Comparison of ENCODE assay signal across 8 mouse cellular contexts in genomic region chr5:115614948-115615347, GRCm38 (mm10). TPM values are rescaled to one million over a fixed set of nuclear protein-coding genes. Genes with fewer than 3 reads are reported as not detected.
A peak's percentile ranks its signal among the peaks of the same experiment; 100 is the strongest.
DNase-seq lines count a peak whose midpoint lies in the region; ATAC-seq and TF ChIP-seq lines count a peak whose summit lies in the region.

No protein-coding gene starts in this region.

- in situ Hi-C loops in ES-E14 (cut with MboI; ENCODE audit: low sequenced_read_pairs in 2 of 2, unreplicated experiment in 2 of 2): no loop called here

- no peak overlapping the region for H3K4me3 ChIP-seq in kidney, postnatal 0 days (replicated peaks; ENCODE audit: low read depth, low read length)
- H3K4me3 ChIP-seq in ES-E14 (ENCODE audit: insufficient read depth in 1 of 2, low read depth in 1 of 2, low read length in 2 of 2, poor library complexity in 1 of 2, severe bottlenecking in 1 of 2): no peak overlapping the region
- no peak overlapping the region for H3K4me3 ChIP-seq in heart, postnatal 0 days (ENCODE audit: low read depth, low read length)

- TF ChIP-seq CTCF in kidney, postnatal 0 days (IDR thresholded peaks at IDR 0.05; ENCODE audit: low read depth): peak; percentile 69
- TF ChIP-seq CTCF in brain, embryonic 14.5 days (IDR thresholded peaks at IDR 0.05; ENCODE audit: borderline replicate concordance, extremely low read depth, insufficient read depth, insufficient read length): peak; percentile 55
- TF ChIP-seq CTCF in heart, postnatal 0 days (IDR thresholded peaks at IDR 0.05; ENCODE audit: low read depth): peak; percentile 57

- TF ChIP-seq POLR2A in brain, embryonic 14.5 days (IDR thresholded peaks at IDR 0.05; ENCODE audit: borderline replicate concordance, extremely low read depth, insufficient read depth, insufficient read length, poor library complexity, severe bottlenecking): no peak

- TF ChIP-seq EP300 in heart, postnatal 0 days (IDR thresholded peaks at IDR 0.05; ENCODE audit: low read depth): no peak

- no peak overlapping the region for H3K4me2 ChIP-seq in kidney, postnatal 0 days (ENCODE audit: low read length)
- no peak overlapping the region for H3K4me2 ChIP-seq in heart, postnatal 0 days (ENCODE audit: low read depth, low read length)

- no peak overlapping the region for H3K27ac ChIP-seq in kidney, postnatal 0 days
- no peak overlapping the region for H3K27ac ChIP-seq in ES-E14 (ENCODE audit: insufficient read depth, low read depth, low read length, poor library complexity, severe bottlenecking)
- H3K27ac ChIP-seq in heart, postnatal 0 days (ENCODE audit: low read depth): no peak overlapping the region

- peak; percentile 25 for DNase-seq in kidney, postnatal 0 days (ENCODE audit: low spot score)
- DNase-seq in kidney, adult 11 months: no peak
- DNase-seq in ES-E14 (ENCODE audit: low read depth, low spot score): peak; percentile 54
- DNase-seq in brain, embryonic 14.5 days (ENCODE audit: low read depth): no peak
- peak; percentile 59 for DNase-seq in heart, postnatal 0 days (ENCODE audit: low spot score)
- DNase-seq in right cerebral cortex, adult 2 months (ENCODE audit: low spot score in 2 of 2): no peak

- H3K9me3 ChIP-seq in kidney, postnatal 0 days (replicated peaks; ENCODE audit: low read length): no peaks in the 10 kb centered on the region
- H3K9me3 ChIP-seq in ES-E14 (ENCODE audit: control insufficient read depth, insufficient read depth, low read depth, low read length): no peaks in the 10 kb centered on the region
- no peaks in the 10 kb centered on the region for H3K9me3 ChIP-seq in heart, postnatal 0 days (replicated peaks; ENCODE audit: control insufficient read depth, low read length)

- 79% methylated on average over 7 of the region's 7 CpGs for WGBS in kidney, postnatal 0 days
- 56% methylated on average over 7 of the region's 7 CpGs for WGBS in heart, postnatal 0 days

- no peak overlapping the region for H3K9ac ChIP-seq in kidney, postnatal 0 days (ENCODE audit: low read depth, low read length)
- H3K9ac ChIP-seq in ES-E14 (ENCODE audit: insufficient read depth, low read depth, low read length, poor library complexity, severe bottlenecking): no peak overlapping the region
- no peak overlapping the region for H3K9ac ChIP-seq in heart, postnatal 0 days (replicated peaks; ENCODE audit: low read depth, low read length)

- no peaks in the 10 kb centered on the region for H3K27me3 ChIP-seq in kidney, postnatal 0 days (ENCODE audit: insufficient read depth, low read length)
- no peaks in the 10 kb centered on the region for H3K27me3 ChIP-seq in heart, postnatal 0 days (ENCODE audit: control insufficient read depth, insufficient read depth, low read length)

- H3K4me1 ChIP-seq in kidney, postnatal 0 days (replicated peaks; ENCODE audit: insufficient read depth, low read length): no peaks in the 10 kb centered on the region
- peaks cover 0 to 11% of the 10 kb centered on the region in 2 experiments; a peak in 1 of 4 replicates for H3K4me1 ChIP-seq in ES-E14 (ENCODE audit: control insufficient read depth in 2 of 2, insufficient read depth in 2 of 2, low read length in 2 of 2, poor library complexity in 1 of 2)
- no peaks in the 10 kb centered on the region for H3K4me1 ChIP-seq in heart, postnatal 0 days (ENCODE audit: control insufficient read depth, insufficient read depth)

- peaks cover 90% of the 10 kb centered on the region for H3K36me3 ChIP-seq in kidney, postnatal 0 days (ENCODE audit: insufficient read depth, low read length)
- peaks cover 85% of the 10 kb centered on the region for H3K36me3 ChIP-seq in ES-E14 (ENCODE audit: control insufficient read depth, insufficient read depth, low read length, poor library complexity, severe bottlenecking)
- H3K36me3 ChIP-seq in heart, postnatal 0 days (replicated peaks; ENCODE audit: control insufficient read depth, insufficient read depth, low read length): peaks cover 99% of the 10 kb centered on the region

- no peak for ATAC-seq in kidney, postnatal 0 days (replicated peaks; ENCODE audit: low FRiP score, low read depth)
- ATAC-seq in heart, postnatal 0 days (ENCODE audit: insufficient read depth, low read depth): peak; percentile 90
- peak; percentile 78 for ATAC-seq in megakaryocyte, adult 5-6 weeks (ENCODE audit: poor library complexity, severe bottlenecking)
- ATAC-seq in inflammation-experienced regulatory T-cells, adult 6 months: no peak

TF ChIP-seq in ES-E14, 5 proteins besides CTCF, POLR2A, EP300 and RAD21:
- no peak for TF ChIP-seq CHD2 (IDR thresholded peaks at IDR 0.05; ENCODE audit: low read depth, low read length)
- no peak for TF ChIP-seq HCFC1 (IDR thresholded peaks at IDR 0.05; ENCODE audit: borderline replicate concordance, insufficient read depth, low read length)
- no peak for TF ChIP-seq ZC3H11A (IDR thresholded peaks at IDR 0.05; ENCODE audit: borderline replicate concordance, low read depth, low read length)
- no peak for TF ChIP-seq MAFK (IDR thresholded peaks at IDR 0.05; ENCODE audit: insufficient read depth, low read depth, low read length)
- TF ChIP-seq ZNF384 (IDR thresholded peaks at IDR 0.05; ENCODE audit: low read depth, low read length): no peak

RNA-seq across cellular contexts. Expression of gene Rab35, which starts 16.8 kb away (rescaled TPM):
- 17.2 and 18.5 TPM in 2 replicates for polyA plus RNA-seq in kidney, postnatal 0 days (2015; fragmentation: Nextera tagmentation; extraction: Ambion mirVana)
- total RNA-seq in ES-E14 (2012; rRNA removed): 44.7 and 58.7 TPM in 2 replicates
- 96.7 and 102 TPM in 2 replicates for polyA plus RNA-seq in brain, embryonic 14.5 days (2012; rRNA removed)
- 37.4 and 43.6 TPM in 2 replicates for total RNA-seq in heart, postnatal 0 days (2014; rRNA removed; ENCODE audit: low replicate concordance)
- polyA plus RNA-seq in heart, postnatal 0 days (2015; fragmentation: Nextera tagmentation; extraction: Ambion mirVana): 13.4 and 14.1 TPM in 2 replicates
- total RNA-seq in megakaryocyte, adult 5-6 weeks (2015): 36.4 and 44.0 TPM in 2 replicates
- 39.9 and 43.8 TPM in 2 replicates for total RNA-seq in megakaryocyte, adult 5-6 weeks (2017)
- polyA plus RNA-seq in inflammation-experienced regulatory T-cells, adult 6 months (2017; shearing (Covaris generic)): 10 to 100 TPM in 1 of 3 experiments, 1 to 10 TPM in 2; 7.3 to 10.6 (median 9.7) TPM

RNA-seq across cellular contexts. Expression of gene Gcn1l1, which starts 49.9 kb away (rescaled TPM):
- 20.7 and 24.5 TPM in 2 replicates for polyA plus RNA-seq in kidney, postnatal 0 days (2015; fragmentation: Nextera tagmentation; extraction: Ambion mirVana)
- 112 and 163 TPM in 2 replicates for total RNA-seq in ES-E14 (2012; rRNA removed)
- 43.0 and 68.7 TPM in 2 replicates for polyA plus RNA-seq in brain, embryonic 14.5 days (2012; rRNA removed)
- total RNA-seq in heart, postnatal 0 days (2014; rRNA removed; ENCODE audit: low replicate concordance): 38.3 and 42.8 TPM in 2 replicates
- 12.9 and 13.6 TPM in 2 replicates for polyA plus RNA-seq in heart, postnatal 0 days (2015; fragmentation: Nextera tagmentation; extraction: Ambion mirVana)
- 9.0 and 9.2 TPM in 2 replicates for total RNA-seq in megakaryocyte, adult 5-6 weeks (2015)
- 13.2 and 13.4 TPM in 2 replicates for total RNA-seq in megakaryocyte, adult 5-6 weeks (2017)
- polyA plus RNA-seq in inflammation-experienced regulatory T-cells, adult 6 months (2017; shearing (Covaris generic)): 10 to 100 TPM; 24.7 to 36.4 (median 28.6) TPM

RNA-seq across cellular contexts. Expression of gene Rplp0, which starts 55.7 kb away (rescaled TPM):
- polyA plus RNA-seq in kidney, postnatal 0 days (2015; fragmentation: Nextera tagmentation; extraction: Ambion mirVana): 1,459 and 1,525 TPM in 2 replicates
- total RNA-seq in ES-E14 (2012; rRNA removed): 2,284 and 2,327 TPM in 2 replicates
- 2,254 and 2,521 TPM in 2 replicates for polyA plus RNA-seq in brain, embryonic 14.5 days (2012; rRNA removed)
- 2,397 and 2,522 TPM in 2 replicates for total RNA-seq in heart, postnatal 0 days (2014; rRNA removed; ENCODE audit: low replicate concordance)
- 877 and 933 TPM in 2 replicates for polyA plus RNA-seq in heart, postnatal 0 days (2015; fragmentation: Nextera tagmentation; extraction: Ambion mirVana)
- 1,875 and 2,228 TPM in 2 replicates for total RNA-seq in megakaryocyte, adult 5-6 weeks (2015)
- total RNA-seq in megakaryocyte, adult 5-6 weeks (2017): 1,202 and 1,250 TPM in 2 replicates
- polyA plus RNA-seq in inflammation-experienced regulatory T-cells, adult 6 months (2017; shearing (Covaris generic)): 1,000 to 10,000 TPM; 3,093 to 3,894 (median 3,885) TPM

Comparison
In these comparisons a context has a peak if more than half of its experiments do, and no peak if none do; other contexts are left out.
1. DNase-seq: peak in kidney, postnatal 0 days (single experiment), ES-E14 (single experiment) and heart, postnatal 0 days (single experiment); none in kidney, adult 11 months (single experiment), brain, embryonic 14.5 days (single experiment) and right cerebral cortex, adult 2 months (0 of 2).
2. ATAC-seq: peak in heart, postnatal 0 days (single experiment) and megakaryocyte, adult 5-6 weeks (single experiment); none in kidney, postnatal 0 days (single experiment) and inflammation-experienced regulatory T-cells, adult 6 months (single experiment).
3. Peak in every context shown above with its lines, with median percentiles within 50 percentile points of each other: CTCF ChIP-seq.